Mouse (Mus musculus): ENCODE measurements around the gene Pacrg. TPM values are rescaled to one million over a fixed set of nuclear protein-coding genes. Genes with fewer than 3 reads are reported as not detected.

The Pacrg gene
- total and polyA plus RNA-seq, 3 experiments = not detected

DNA sequence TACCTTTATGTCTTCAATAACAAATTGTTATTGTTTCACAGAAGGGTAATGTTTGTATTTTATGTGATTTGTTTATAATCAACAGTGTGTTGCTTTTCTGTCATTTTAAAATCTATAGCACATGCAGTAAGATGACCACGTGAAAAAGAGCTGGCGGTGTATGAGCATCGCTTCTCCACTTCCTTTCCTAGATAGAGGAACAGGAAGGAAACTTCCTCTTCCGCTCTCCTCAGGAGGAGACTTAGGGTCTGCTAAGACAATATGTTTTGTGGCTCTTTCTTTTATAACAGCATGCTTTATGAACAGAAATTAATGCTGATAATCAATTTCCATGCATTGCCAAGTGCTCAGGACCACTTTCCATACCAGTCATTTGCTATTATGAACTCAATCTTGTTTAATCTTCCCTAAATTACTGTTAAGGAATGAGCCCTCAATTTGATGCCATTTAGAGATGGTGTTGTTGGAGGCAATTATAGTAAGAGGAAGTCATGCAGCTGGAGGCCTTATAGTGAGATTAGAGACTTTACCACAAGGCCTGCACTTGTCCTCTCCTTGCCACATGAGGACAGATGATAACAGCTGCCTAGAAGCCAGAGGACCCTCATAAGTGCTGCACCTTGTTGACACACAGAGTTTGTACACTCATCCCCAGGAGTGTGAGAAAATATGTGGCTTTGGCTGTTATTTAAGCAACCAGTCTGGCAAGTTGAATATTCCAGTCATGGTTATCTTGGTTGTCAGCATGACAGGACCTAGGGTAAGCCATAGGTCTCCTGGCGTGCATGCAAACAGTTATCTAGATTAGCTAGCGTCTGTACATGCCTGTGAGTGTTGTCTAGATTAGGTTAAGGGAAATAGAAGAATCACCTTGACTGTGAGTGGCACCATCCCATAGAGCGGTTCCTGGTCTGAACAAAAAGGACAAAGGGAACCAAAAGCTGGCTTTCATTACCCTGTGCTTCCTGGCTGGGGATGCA, 34.4 kb upstream of the Pacrg start (continued):
- peak; percentile 74 for TF ChIP-seq MXI1 (IDR thresholded peaks at IDR 0.05; ENCODE audit: low read depth, low read length)
- TF ChIP-seq SIN3A (IDR thresholded peaks at IDR 0.05; ENCODE audit: low read length) = peak; percentile 62; the same call in 1 of the 2 replicates
- peak; percentile 85; the same call in 1 of the 2 replicates for TF ChIP-seq MEF2A (IDR thresholded peaks at IDR 0.05; ENCODE audit: extremely low read depth, insufficient replicate concordance, low read depth, low read length, poor library complexity, severe bottlenecking)
- TF ChIP-seq HCFC1 (IDR thresholded peaks at IDR 0.05; ENCODE audit: low read depth, low read length) = 0 out of 2 replicates have a peak, but pooled peaks have one; percentile 33

DNA sequence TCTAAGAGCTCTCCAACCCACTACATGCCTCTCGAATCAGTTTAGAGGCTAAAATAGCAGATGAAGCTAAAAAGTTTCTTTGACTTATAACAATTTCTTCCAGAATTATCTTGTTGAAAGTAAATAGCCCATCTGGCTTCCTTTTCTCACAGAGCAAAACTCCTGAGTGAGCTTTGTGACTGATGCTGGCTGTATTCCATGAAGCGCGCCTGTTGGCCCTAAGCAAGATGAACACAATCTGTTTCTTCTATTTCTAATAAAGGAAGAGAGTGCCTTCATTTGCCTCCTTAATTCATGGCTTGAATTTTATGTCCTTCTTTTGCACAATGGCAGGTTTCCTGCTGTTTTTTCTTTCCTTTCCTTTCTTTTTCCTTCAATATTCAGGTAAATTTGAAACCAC, 14.1 kb upstream of the Pacrg start:
- Histone ChIP-seq H3K9me3 (replicated peaks; ENCODE audit: insufficient read depth, low read length) (no peaks in the 10 kb centered on the region), H3K4me1 (ENCODE audit: control insufficient read depth in 1 of 2, insufficient read depth in 2 of 2, low read length in 2 of 2) (peaks cover 3 to 4% of the 10 kb centered on the region in 2 experiments; a peak in 2 of 4 replicates), H3K9ac (ENCODE audit: control insufficient read depth, low read depth, low read length, poor library complexity, severe bottlenecking) (no peak overlapping the region), H3K27ac (ENCODE audit: control insufficient read depth, low read depth, low read length) (no peak overlapping the region), H3K79me2 (ENCODE audit: control insufficient read depth, insufficient read depth, low read length, poor library complexity) (no peaks in the 10 kb centered on the region), H3K27me3 (ENCODE audit: control insufficient read depth in 1 of 2, insufficient read depth in 2 of 2, low read length in 2 of 2) (no peaks in the 10 kb centered on the region), H3K4me3 (ENCODE audit: control insufficient read depth in 1 of 2, insufficient read depth in 1 of 2, low read depth in 2 of 2, low read length in 2 of 2) (no peak overlapping the region), H3K36me3 (ENCODE audit: control insufficient read depth in 1 of 2, insufficient read depth in 2 of 2, low read length in 2 of 2) (peaks cover 0 to 5% of the 10 kb centered on the region in 2 experiments; a peak in 2 of 4 replicates)
- TF ChIP-seq BHLHE40 (IDR thresholded peaks at IDR 0.05; ENCODE audit: borderline replicate concordance, low read depth, low read length) = no peak
- no peak for TF ChIP-seq ZNF384 (IDR thresholded peaks at IDR 0.05; ENCODE audit: low read depth, low read length)
- TF ChIP-seq NELFE (IDR thresholded peaks at IDR 0.05; ENCODE audit: low read depth, low read length) = no peak
- TF ChIP-seq CHD1 (IDR thresholded peaks at IDR 0.05; ENCODE audit: low read depth, low read length) = no peak
- no peak for TF ChIP-seq TBP (IDR thresholded peaks at IDR 0.05; ENCODE audit: low read depth, low read length)
- TF ChIP-seq TCF12 (IDR thresholded peaks at IDR 0.05; ENCODE audit: low read depth, low read length) = no peak
- no peak for TF ChIP-seq CTCF (IDR thresholded peaks at IDR 0.05 in 2 of 3, conservative IDR thresholded peaks at IDR 0.05 in 1 of 3; ENCODE audit: control insufficient read depth in 1 of 3, insufficient read depth in 1 of 3, low read depth in 2 of 3, low read length in 3 of 3, poor library complexity in 1 of 3, severe bottlenecking in 1 of 3)
- TF ChIP-seq MAFK (IDR thresholded peaks at IDR 0.05; ENCODE audit: borderline replicate concordance, low read depth, low read length) = no peak
- TF ChIP-seq SMC3 (IDR thresholded peaks at IDR 0.05; ENCODE audit: low read depth, low read length) = no peak
- no peak for TF ChIP-seq MYB (IDR thresholded peaks at IDR 0.05; ENCODE audit: low read depth, low read length)
- TF ChIP-seq MYC (IDR thresholded peaks at IDR 0.05; ENCODE audit: low read depth, low read length) = no peak
- DNase-seq (ENCODE audit: low read depth, low spot score) = no peak

DNA sequence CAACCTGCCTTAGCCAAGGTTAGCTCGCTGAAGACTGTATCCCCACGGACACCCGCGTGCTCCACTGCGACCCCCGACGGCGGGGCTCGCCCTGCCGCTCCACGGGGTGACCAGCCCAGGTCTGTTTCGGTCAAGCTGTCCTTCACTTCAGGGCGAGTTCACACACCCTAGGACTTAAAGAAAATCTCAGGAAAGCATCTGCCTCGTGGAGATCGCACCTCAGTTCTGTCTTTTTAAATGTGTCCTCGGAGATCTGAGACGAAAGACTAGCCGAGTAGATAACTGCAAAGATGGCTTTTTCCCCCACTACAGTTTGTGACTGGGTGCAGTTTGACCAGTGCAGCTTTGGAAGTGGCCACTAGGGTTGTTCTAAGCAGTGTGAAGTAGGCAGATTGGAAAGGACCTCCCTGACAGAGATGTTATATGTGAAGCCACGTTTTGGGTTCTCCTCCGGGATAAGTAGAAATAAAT, 655 bp upstream of the Pacrg start:
- DNase-seq (ENCODE audit: low read depth, low spot score) = peak; percentile 80
- no peaks in the 10 kb centered on the region for H3K9me3 ChIP-seq (replicated peaks; ENCODE audit: insufficient read depth, low read length)
- peaks cover 0 to 9% of the 10 kb centered on the region in 2 experiments; a peak in 1 of 4 replicates for H3K36me3 ChIP-seq (ENCODE audit: control insufficient read depth in 1 of 2, insufficient read depth in 2 of 2, low read length in 2 of 2)
- H3K4me3 ChIP-seq (ENCODE audit: control insufficient read depth in 1 of 2, insufficient read depth in 1 of 2, low read depth in 2 of 2, low read length in 2 of 2) = peak overlapping the region; percentile 75 to 79
- H3K9ac ChIP-seq (ENCODE audit: control insufficient read depth, low read depth, low read length, poor library complexity, severe bottlenecking) = peak overlapping the region; percentile 79
- peaks cover 1 to 6% of the 10 kb centered on the region in 2 experiments; a peak in 2 of 4 replicates for H3K4me1 ChIP-seq (ENCODE audit: control insufficient read depth in 1 of 2, insufficient read depth in 2 of 2, low read length in 2 of 2)
- peaks cover 2% of the 10 kb centered on the region in 2 experiments; a peak in 2 of 4 replicates for H3K27me3 ChIP-seq (ENCODE audit: control insufficient read depth in 1 of 2, insufficient read depth in 2 of 2, low read length in 2 of 2)
- H3K27ac ChIP-seq (ENCODE audit: control insufficient read depth, low read depth, low read length) = 0 out of 2 replicates have a peak overlapping the region, but pooled peaks have one; percentile 5
- H3K79me2 ChIP-seq (ENCODE audit: control insufficient read depth, insufficient read depth, low read length, poor library complexity) = no peaks in the 10 kb centered on the region; the same call in 1 of the 2 replicates
- TF ChIP-seq CTCF (IDR thresholded peaks at IDR 0.05 in 2 of 3, conservative IDR thresholded peaks at IDR 0.05 in 1 of 3; ENCODE audit: control insufficient read depth in 1 of 3, insufficient read depth in 1 of 3, low read depth in 2 of 3, low read length in 3 of 3, poor library complexity in 1 of 3, severe bottlenecking in 1 of 3) (peak in 2 of 3 experiments; percentile 48 to 55; a peak in 4 of 6 replicates), ZC3H11A (IDR thresholded peaks at IDR 0.05; ENCODE audit: low read depth, low read length) (no peak), USF2 (IDR thresholded peaks at IDR 0.05; ENCODE audit: borderline replicate concordance in 1 of 2, insufficient read depth in 1 of 2, low read depth in 1 of 2, low read length in 2 of 2) (no peak), UBTF (IDR thresholded peaks at IDR 0.05; ENCODE audit: borderline replicate concordance, insufficient read depth, low read depth, low read length) (no peak), TAL1 (IDR thresholded peaks at IDR 0.05; ENCODE audit: low read length) (no peak), TBP (IDR thresholded peaks at IDR 0.05; ENCODE audit: low read depth, low read length) (no peak), ELF1 (IDR thresholded peaks at IDR 0.05; ENCODE audit: low read depth, low read length) (no peak), BHLHE40 (IDR thresholded peaks at IDR 0.05; ENCODE audit: borderline replicate concordance, low read depth, low read length) (no peak), POLR2AphosphoS5 (IDR thresholded peaks at IDR 0.05; ENCODE audit: borderline replicate concordance, low read depth, low read length) (no peak), JUND (IDR thresholded peaks at IDR 0.05; ENCODE audit: low read depth, low read length) (no peak), POLR2AphosphoS2 (IDR thresholded peaks at IDR 0.05; ENCODE audit: low read length) (no peak), HCFC1 (IDR thresholded peaks at IDR 0.05; ENCODE audit: low read depth, low read length) (0 out of 2 replicates have a peak, but pooled peaks have one; percentile 21), GATA1 (IDR thresholded peaks at IDR 0.05; ENCODE audit: low read depth, low read length) (peak; percentile 35; the same call in 1 of the 2 replicates), POLR2A (IDR thresholded peaks at IDR 0.05; ENCODE audit: control insufficient read depth in 1 of 2, insufficient read depth in 1 of 2, low read depth in 1 of 2, low read length in 2 of 2, poor library complexity in 1 of 2) (no peak)

All from MEL (cell line).